Mouse (Mus musculus): ENCODE data around the gene Snx6.

- TF ChIP-seq GATA1 (IDR thresholded peaks at IDR 0.05; ENCODE audit: borderline replicate concordance, low read length) = no peak
- TF ChIP-seq FLI1 (IDR thresholded peaks at IDR 0.05; ENCODE audit: low read length) = no peak
These were observed 8.0 kb upstream of the Snx6 start for GRCm38 (mm10) chr12:54803531-54803930.

Data from megakaryocyte, embryonic 14.5 days (primary cell).